Mouse (Mus musculus): Measurements from ENCODE around the gene Strn3. TPM values are rescaled to one million over a fixed set of nuclear protein-coding genes. Genes with fewer than 3 reads are reported as not detected.

Gene Strn3
- total and polyA plus RNA-seq, 3 experiments: 19.0 to 46.3 (median 29.4) TPM

GRCm38 (mm10) chr12:51736807-51737206, 45.1 kb upstream of the Strn3 start:
- Histone ChIP-seq H3K27me3 (ENCODE audit: control insufficient read depth in 1 of 2, insufficient read depth in 2 of 2, low read length in 2 of 2) (no peaks in the 10 kb centered on the region), H3K27ac (ENCODE audit: control insufficient read depth, low read depth, low read length) (no peak overlapping the region), H3K9me3 (replicated peaks; ENCODE audit: insufficient read depth, low read length) (no peaks in the 10 kb centered on the region), H3K4me1 (ENCODE audit: control insufficient read depth in 1 of 2, insufficient read depth in 2 of 2, low read length in 2 of 2) (no peaks in the 10 kb centered on the region; a peak in 1 of 4 replicates), H3K79me2 (ENCODE audit: control insufficient read depth, insufficient read depth, low read length, poor library complexity) (no peaks in the 10 kb centered on the region), H3K9ac (ENCODE audit: control insufficient read depth, low read depth, low read length, poor library complexity, severe bottlenecking) (no peak overlapping the region), H3K4me3 (ENCODE audit: control insufficient read depth in 1 of 2, insufficient read depth in 1 of 2, low read depth in 2 of 2, low read length in 2 of 2) (no peak overlapping the region), H3K36me3 (ENCODE audit: control insufficient read depth in 1 of 2, insufficient read depth in 2 of 2, low read length in 2 of 2) (no peaks in the 10 kb centered on the region; a peak in 1 of 4 replicates)
- TF ChIP-seq CTCF (IDR thresholded peaks at IDR 0.05 in 2 of 3, conservative IDR thresholded peaks at IDR 0.05 in 1 of 3; ENCODE audit: control insufficient read depth in 1 of 3, insufficient read depth in 1 of 3, low read depth in 2 of 3, low read length in 3 of 3, poor library complexity in 1 of 3, severe bottlenecking in 1 of 3) (no peak), JUND (IDR thresholded peaks at IDR 0.05; ENCODE audit: low read depth, low read length) (no peak), HCFC1 (IDR thresholded peaks at IDR 0.05; ENCODE audit: low read depth, low read length) (no peak), UBTF (IDR thresholded peaks at IDR 0.05; ENCODE audit: borderline replicate concordance, insufficient read depth, low read depth, low read length) (no peak), CHD2 (IDR thresholded peaks at IDR 0.05; ENCODE audit: low read length) (no peak), E2F4 (IDR thresholded peaks at IDR 0.05; ENCODE audit: borderline replicate concordance, low read depth, low read length) (no peak), MAX (IDR thresholded peaks at IDR 0.05; ENCODE audit: low read length) (no peak), ETS1 (IDR thresholded peaks at IDR 0.05; ENCODE audit: low read depth, low read length) (no peak), USF1 (IDR thresholded peaks at IDR 0.05; ENCODE audit: low read depth, low read length) (no peak), ZC3H11A (IDR thresholded peaks at IDR 0.05; ENCODE audit: low read depth, low read length) (no peak), SMC3 (IDR thresholded peaks at IDR 0.05; ENCODE audit: low read depth, low read length) (no peak), MAZ (IDR thresholded peaks at IDR 0.05; ENCODE audit: low read depth, low read length) (no peak), GABPA (IDR thresholded peaks at IDR 0.05; ENCODE audit: low read depth, low read length) (no peak), TAL1 (IDR thresholded peaks at IDR 0.05; ENCODE audit: low read length) (no peak), POLR2AphosphoS5 (IDR thresholded peaks at IDR 0.05; ENCODE audit: borderline replicate concordance, low read depth, low read length) (no peak), POLR2A (IDR thresholded peaks at IDR 0.05; ENCODE audit: control insufficient read depth in 1 of 2, insufficient read depth in 1 of 2, low read depth in 1 of 2, low read length in 2 of 2, poor library complexity in 1 of 2) (no peak)
- DNase-seq (ENCODE audit: low read depth, low spot score): no peak

- Histone ChIP-seq H3K4me3 (ENCODE audit: control insufficient read depth in 1 of 2, insufficient read depth in 1 of 2, low read depth in 2 of 2, low read length in 2 of 2) (no peak overlapping the region), H3K27me3 (ENCODE audit: control insufficient read depth in 1 of 2, insufficient read depth in 2 of 2, low read length in 2 of 2) (no peaks in the 10 kb centered on the region), H3K9me3 (replicated peaks; ENCODE audit: insufficient read depth, low read length) (no peaks in the 10 kb centered on the region), H3K27ac (ENCODE audit: control insufficient read depth, low read depth, low read length) (no peak overlapping the region), H3K79me2 (ENCODE audit: control insufficient read depth, insufficient read depth, low read length, poor library complexity) (no peaks in the 10 kb centered on the region), H3K36me3 (ENCODE audit: control insufficient read depth in 1 of 2, insufficient read depth in 2 of 2, low read length in 2 of 2) (no peaks in the 10 kb centered on the region; a peak in 1 of 4 replicates), H3K4me1 (ENCODE audit: control insufficient read depth in 1 of 2, insufficient read depth in 2 of 2, low read length in 2 of 2) (no peaks in the 10 kb centered on the region; a peak in 1 of 4 replicates), H3K9ac (ENCODE audit: control insufficient read depth, low read depth, low read length, poor library complexity, severe bottlenecking) (no peak overlapping the region)
- no peak for DNase-seq (ENCODE audit: low read depth, low spot score)
- no peak for TF ChIP-seq CHD2 (IDR thresholded peaks at IDR 0.05; ENCODE audit: low read length)
- TF ChIP-seq CHD1 (IDR thresholded peaks at IDR 0.05; ENCODE audit: low read depth, low read length): no peak
- no peak for TF ChIP-seq POLR2AphosphoS5 (IDR thresholded peaks at IDR 0.05; ENCODE audit: borderline replicate concordance, low read depth, low read length)
- no peak for TF ChIP-seq ZMIZ1 (IDR thresholded peaks at IDR 0.05; ENCODE audit: low read depth, low read length)
- no peak for TF ChIP-seq ZNF384 (IDR thresholded peaks at IDR 0.05; ENCODE audit: low read depth, low read length)
- no peak for TF ChIP-seq MAX (IDR thresholded peaks at IDR 0.05; ENCODE audit: low read length)
- no peak for TF ChIP-seq MYC (IDR thresholded peaks at IDR 0.05; ENCODE audit: low read depth, low read length)
- no peak for TF ChIP-seq CTCF (IDR thresholded peaks at IDR 0.05 in 2 of 3, conservative IDR thresholded peaks at IDR 0.05 in 1 of 3; ENCODE audit: control insufficient read depth in 1 of 3, insufficient read depth in 1 of 3, low read depth in 2 of 3, low read length in 3 of 3, poor library complexity in 1 of 3, severe bottlenecking in 1 of 3)
- no peak for TF ChIP-seq HCFC1 (IDR thresholded peaks at IDR 0.05; ENCODE audit: low read depth, low read length)
These were observed 44.7 kb upstream of the Strn3 start for GRCm38 (mm10) chr12:51736381-51736780.
